8 mouse cellular contexts compared by ENCODE assay signal in genomic region chr1:176836562-176836961, GRCm38 (mm10). TPM values are rescaled to one million over a fixed set of nuclear protein-coding genes. Genes with fewer than 3 reads are reported as not detected.
A peak's percentile ranks its signal among the peaks of the same experiment; 100 is the strongest.
DNase-seq lines count a peak whose midpoint lies in the region; ATAC-seq and TF ChIP-seq lines count a peak whose summit lies in the region.
"Not testable (repeated sequence)": the region's sequence is repeated elsewhere in the genome, so short reads cannot be mapped to it uniquely, and the experiment has no call there.

No protein-coding gene starts in this region.

- not testable (repeated sequence) for H3K9me3 ChIP-seq in CH12.LX (replicated peaks; ENCODE audit: low read length); heart, embryonic 12.5 days (replicated peaks); heart, embryonic 16.5 days (replicated peaks; ENCODE audit: control insufficient read depth, low read length); liver, embryonic 13.5 days (replicated peaks); liver, postnatal 0 days (ENCODE audit: low read length); midbrain, embryonic 11.5 days (ENCODE audit: control insufficient read depth, low read length)

- not testable (repeated sequence) for H3K27me3 ChIP-seq in CH12.LX (replicated peaks); heart, embryonic 12.5 days (replicated peaks); heart, embryonic 16.5 days (ENCODE audit: control insufficient read depth, insufficient read depth, low read length); liver, embryonic 13.5 days; liver, postnatal 0 days (ENCODE audit: insufficient read depth, low read length); midbrain, embryonic 11.5 days (ENCODE audit: control insufficient read depth, insufficient read depth, low read length)

- H3K4me3 ChIP-seq in CH12.LX (replicated peaks in 1 of 3; ENCODE audit: low read depth in 2 of 3, low read length in 2 of 3, poor library complexity in 1 of 3); macrophage (ENCODE audit: inconsistent target); midbrain, embryonic 11.5 days (ENCODE audit: low read depth, low read length): not testable (repeated sequence)
- peak overlapping the region; percentile 22 for H3K4me3 ChIP-seq in bone marrow, adult 2 months (replicated peaks; ENCODE audit: control insufficient read depth, low read depth, low read length)
- peak overlapping the region; percentile 38 for H3K4me3 ChIP-seq in heart, embryonic 12.5 days
- peak overlapping the region; percentile 43 for H3K4me3 ChIP-seq in heart, embryonic 16.5 days (ENCODE audit: low read length)
- H3K4me3 ChIP-seq in liver, embryonic 13.5 days (replicated peaks): peak overlapping the region; percentile 61
- H3K4me3 ChIP-seq in liver, postnatal 0 days (ENCODE audit: low read depth, low read length): 0 out of 2 replicates have a peak overlapping the region, but pooled peaks have one; percentile 10

- 12% methylated on average over 7 of the region's 7 CpGs for WGBS in bone marrow, adult 2 months
- WGBS in heart, embryonic 12.5 days: 22% methylated on average over 7 of the region's 7 CpGs
- 16% methylated on average over 7 of the region's 7 CpGs for WGBS in heart, embryonic 16.5 days
- 12% methylated on average over 7 of the region's 7 CpGs for WGBS in liver, embryonic 13.5 days (ENCODE audit: insufficient replicate concordance)
- 25% methylated on average over 7 of the region's 7 CpGs for WGBS in liver, postnatal 0 days (ENCODE audit: insufficient replicate concordance)
- WGBS in macrophage (ENCODE audit: missing documents): 15% methylated on average over 7 of the region's 7 CpGs
- WGBS in midbrain, embryonic 11.5 days: 76% methylated on average over 7 of the region's 7 CpGs

- not testable (repeated sequence) for TF ChIP-seq RAD21 in CH12.LX (IDR thresholded peaks at IDR 0.05; ENCODE audit: low read depth, low read length)

- not testable (repeated sequence) for DNase-seq in CH12.LX (ENCODE audit: extremely low read depth); liver, embryonic 13.5 days; liver, postnatal 0 days
- DNase-seq in midbrain, embryonic 11.5 days (ENCODE audit: low spot score, missing footprints): peak; percentile 59

- not testable (repeated sequence) for ATAC-seq in heart, embryonic 12.5 days (ENCODE audit: insufficient number of reproducible peaks, low FRiP score); heart, embryonic 16.5 days (replicated peaks; ENCODE audit: extremely low read depth, insufficient read depth, low FRiP score); liver, embryonic 13.5 days (ENCODE audit: low read depth); liver, postnatal 0 days; midbrain, embryonic 11.5 days (ENCODE audit: low FRiP score)

- TF ChIP-seq CTCF in CH12.LX (conservative IDR thresholded peaks at IDR 0.05 in 1 of 2, IDR thresholded peaks at IDR 0.05 in 1 of 2; ENCODE audit: low read depth in 2 of 2, low read length in 2 of 2); bone marrow, adult 2 months (IDR thresholded peaks at IDR 0.05; ENCODE audit: control insufficient read depth, insufficient read depth, low read length); liver, postnatal 0 days (IDR thresholded peaks at IDR 0.05; ENCODE audit: low read depth): not testable (repeated sequence)

- H3K36me3 ChIP-seq in CH12.LX (replicated peaks in 1 of 2; ENCODE audit: control insufficient read depth in 1 of 2, insufficient read depth in 1 of 2, low read length in 1 of 2) (peaks cover 24 to 48% of the 10 kb centered on the region in 2 experiments), macrophage (ENCODE audit: inconsistent target) (peaks cover 19% of the 10 kb centered on the region; the same call in 1 of the 2 replicates)
- not testable (repeated sequence) for H3K36me3 ChIP-seq in heart, embryonic 12.5 days; heart, embryonic 16.5 days (ENCODE audit: control insufficient read depth, insufficient read depth); liver, embryonic 13.5 days; liver, postnatal 0 days (replicated peaks; ENCODE audit: insufficient read depth, low read length); midbrain, embryonic 11.5 days (ENCODE audit: control insufficient read depth, insufficient read depth, low read length)

- dilution Hi-C loops in CH12.LX (cut with MboI; ENCODE audit: extremely low pct_ligation_motif_present, extremely low pct_unique_long_range_greater_than_20kb, low sequenced_read_pairs): not testable (repeated sequence)

- H3K27ac ChIP-seq in CH12.LX (ENCODE audit: insufficient read depth, low read depth); bone marrow, adult 2 months (ENCODE audit: control insufficient read depth, insufficient read depth, low read depth, low read length, poor library complexity); heart, embryonic 12.5 days (ENCODE audit: poor library complexity, severe bottlenecking); heart, embryonic 16.5 days (ENCODE audit: low read length); liver, embryonic 13.5 days; liver, postnatal 0 days (ENCODE audit: low read depth); midbrain, embryonic 11.5 days (ENCODE audit: low read depth, low read length): not testable (repeated sequence)
- H3K27ac ChIP-seq in macrophage: peak overlapping the region; percentile 28

- TF ChIP-seq POLR2A in CH12.LX (IDR thresholded peaks at IDR 0.05; ENCODE audit: low read depth, low read length); bone marrow, adult 2 months (IDR thresholded peaks at IDR 0.05; ENCODE audit: borderline replicate concordance, control insufficient read depth, low read depth, low read length): not testable (repeated sequence)

- in situ Hi-C loops in CH12.LX (cut with MboI; ENCODE audit: low pct_ligation_motif_present, low pct_unique_long_range_greater_than_20kb, low sequenced_read_pairs): not testable (repeated sequence)

- not testable (repeated sequence) for TF ChIP-seq EP300 in CH12.LX (IDR thresholded peaks at IDR 0.05; ENCODE audit: low read length); liver, postnatal 0 days (IDR thresholded peaks at IDR 0.05; ENCODE audit: low read depth)

- peak overlapping the region; percentile 56 for H3K9ac ChIP-seq in CH12.LX (ENCODE audit: insufficient read depth, low read depth)
- H3K9ac ChIP-seq in heart, embryonic 12.5 days; heart, embryonic 16.5 days (ENCODE audit: low read length); liver, embryonic 13.5 days; liver, postnatal 0 days (replicated peaks); midbrain, embryonic 11.5 days (ENCODE audit: low read length): not testable (repeated sequence)

- peak overlapping the region; percentile 69; the same call in 1 of the 2 replicates for H3K4me2 ChIP-seq in CH12.LX (ENCODE audit: insufficient read depth, low read depth, poor library complexity, severe bottlenecking)
- peak overlapping the region; percentile 81 for H3K4me2 ChIP-seq in heart, embryonic 12.5 days
- H3K4me2 ChIP-seq in heart, embryonic 16.5 days (ENCODE audit: low read depth, low read length): peak overlapping the region; percentile 93
- H3K4me2 ChIP-seq in liver, embryonic 13.5 days: peak overlapping the region; percentile 85
- H3K4me2 ChIP-seq in liver, postnatal 0 days (ENCODE audit: low read depth, low read length): peak overlapping the region; percentile 82; the same call in 1 of the 2 replicates
- not testable (repeated sequence) for H3K4me2 ChIP-seq in midbrain, embryonic 11.5 days

- H3K79me2 ChIP-seq in CH12.LX (replicated peaks; ENCODE audit: control insufficient read depth, extremely low read depth, insufficient read depth, poor library complexity, severe bottlenecking): not testable (repeated sequence)
- H3K79me2 ChIP-seq in macrophage (ENCODE audit: inconsistent target): peaks cover 39% of the 10 kb centered on the region

- H3K4me1 ChIP-seq in CH12.LX (ENCODE audit: control insufficient read depth in 1 of 2, insufficient read depth in 2 of 2): peaks cover 0 to 10% of the 10 kb centered on the region in 2 experiments; a peak in 2 of 4 replicates
- not testable (repeated sequence) for H3K4me1 ChIP-seq in bone marrow, adult 2 months (ENCODE audit: control insufficient read depth, insufficient read depth, low read length); heart, embryonic 16.5 days (ENCODE audit: control insufficient read depth, insufficient read depth, low read length); liver, postnatal 0 days (ENCODE audit: insufficient read depth); midbrain, embryonic 11.5 days (ENCODE audit: control insufficient read depth, insufficient read depth, low read length)
- H3K4me1 ChIP-seq in heart, embryonic 12.5 days (replicated peaks): peaks cover 17% of the 10 kb centered on the region
- H3K4me1 ChIP-seq in liver, embryonic 13.5 days (replicated peaks): peaks cover 23% of the 10 kb centered on the region

RNA-seq across cellular contexts. Expression of gene Sdccag8, which starts 22.1 kb away (rescaled TPM):
- total RNA-seq in CH12.LX (2012; rRNA removed) (16.7 and 18.7 TPM in 2 replicates), CH12.LX (2014; rRNA removed) (10.9 and 15.0 TPM in 2 replicates)
- polyA plus RNA-seq in CH12.LX (2012; ENCODE audit: insufficient read length, low read depth) (10.7 and 11.2 TPM in 2 replicates), macrophage (2018) (13.2 to 28.0 TPM (median 16.9 TPM) in 3 replicates)
- polyA plus RNA-seq in bone marrow, adult 2 months (2011; ENCODE audit: insufficient read depth, insufficient read length, low replicate concordance, missing spikeins): 3.8 and 9.2 TPM in 2 replicates
- 9.0 and 10.0 TPM in 2 replicates for polyA plus RNA-seq in heart, embryonic 12.5 days (2016; fragmentation: Nextera tagmentation; extraction: Ambion mirVana)
- 11.1 and 11.5 TPM in 2 replicates for polyA plus RNA-seq in heart, embryonic 16.5 days (2015; fragmentation: Nextera tagmentation; extraction: Ambion mirVana)
- polyA plus RNA-seq in liver, embryonic 13.5 days (2015; fragmentation: Nextera tagmentation; extraction: Ambion mirVana): 5.7 and 5.8 TPM in 2 replicates
- polyA plus RNA-seq in liver, postnatal 0 days (2015; fragmentation: Nextera tagmentation; extraction: Ambion mirVana): 4.2 and 4.5 TPM in 2 replicates
- total RNA-seq in macrophage (2018; cell fraction: chromatin; rRNA removed): 100 to 1,000 TPM in 20 of 26 experiments, 10 to 100 TPM in 6; 19.6 to 230 (median 169) TPM
- 10 to 100 TPM; 12.2 to 27.5 (median 20.8) TPM for total RNA-seq in macrophage (2018; cell fraction: cytosol; rRNA removed)
- 100 to 1,000 TPM in 2 of 26 experiments, 10 to 100 TPM in 24; 12.3 to 130 (median 61.5) TPM for total RNA-seq in macrophage (2018; cell fraction: nucleus; rRNA removed)
- polyA plus RNA-seq in midbrain, embryonic 11.5 days (2014; fragmentation: Nextera tagmentation; extraction: Ambion mirVana): 29.4 and 30.1 TPM in 2 replicates

RNA-seq across cellular contexts. Expression of gene Cep170, which starts 22.7 kb away (rescaled TPM):
- total RNA-seq in CH12.LX (2012; rRNA removed): 16.1 and 16.5 TPM in 2 replicates
- total RNA-seq in CH12.LX (2014; rRNA removed): 15.3 and 16.6 TPM in 2 replicates
- polyA plus RNA-seq in CH12.LX (2012; ENCODE audit: insufficient read length, low read depth): 12.4 and 14.8 TPM in 2 replicates
- 6.3 and 12.1 TPM in 2 replicates for polyA plus RNA-seq in bone marrow, adult 2 months (2011; ENCODE audit: insufficient read depth, insufficient read length, low replicate concordance, missing spikeins)
- 29.6 and 33.1 TPM in 2 replicates for polyA plus RNA-seq in heart, embryonic 12.5 days (2016; fragmentation: Nextera tagmentation; extraction: Ambion mirVana)
- polyA plus RNA-seq in heart, embryonic 16.5 days (2015; fragmentation: Nextera tagmentation; extraction: Ambion mirVana): 16.2 and 16.7 TPM in 2 replicates
- polyA plus RNA-seq in liver, embryonic 13.5 days (2015; fragmentation: Nextera tagmentation; extraction: Ambion mirVana): 5.6 and 7.2 TPM in 2 replicates
- polyA plus RNA-seq in liver, postnatal 0 days (2015; fragmentation: Nextera tagmentation; extraction: Ambion mirVana): 2.6 and 4.4 TPM in 2 replicates
- total RNA-seq in macrophage (2018; cell fraction: chromatin; rRNA removed): 100 to 1,000 TPM in 21 of 26 experiments, 10 to 100 TPM in 5; 50.2 to 314 (median 236) TPM
- 10 to 100 TPM; 26.3 to 74.1 (median 57.0) TPM for total RNA-seq in macrophage (2018; cell fraction: cytosol; rRNA removed)
- total RNA-seq in macrophage (2018; cell fraction: nucleus; rRNA removed): 100 to 1,000 TPM in 22 of 26 experiments, 10 to 100 TPM in 4; 47.9 to 313 (median 152) TPM
- 31.7 to 45.2 TPM (median 34.6 TPM) in 3 replicates for polyA plus RNA-seq in macrophage (2018)
- polyA plus RNA-seq in midbrain, embryonic 11.5 days (2014; fragmentation: Nextera tagmentation; extraction: Ambion mirVana): 69.2 and 80.3 TPM in 2 replicates
